Mouse (Mus musculus): Measurements from ENCODE around the gene Pkn2. TPM values are rescaled to one million over a fixed set of nuclear protein-coding genes. Genes with fewer than 3 reads are reported as not detected.

Pkn2 gene
- polyA plus RNA-seq, 2 experiments from 2014 or later = 14.7 to 18.4 TPM

Other genes starting within 250 kb of the Pkn2 start
- 1 to 10 TPM; 5.5 to 7.8 TPM for gene Kyat3, start 181.0 kb downstream of the Pkn2 start, polyA plus RNA-seq (2017; shearing (Covaris generic))
- gene Gtf2b, start 117.0 kb downstream of the Pkn2 start, polyA plus RNA-seq (2017; shearing (Covaris generic)) = 10 to 100 TPM; 54.6 to 59.0 TPM

Measured in CD4-positive, CD25-positive, alpha-beta regulatory T cell, adult 4 months (primary cell).